Mouse (Mus musculus) left cerebral cortex, adult 9 months (tissue): Measurements from ENCODE around the gene 1700125H20Rik.

ENCODE experiments used
- DNase-seq, 2 experiments: peaks; one replicate each; pipeline ENCODE4 v3.0.0; 2022; ENCODE audit warnings: low spot score in 2 of 2

Gene 1700125H20Rik

DNA sequence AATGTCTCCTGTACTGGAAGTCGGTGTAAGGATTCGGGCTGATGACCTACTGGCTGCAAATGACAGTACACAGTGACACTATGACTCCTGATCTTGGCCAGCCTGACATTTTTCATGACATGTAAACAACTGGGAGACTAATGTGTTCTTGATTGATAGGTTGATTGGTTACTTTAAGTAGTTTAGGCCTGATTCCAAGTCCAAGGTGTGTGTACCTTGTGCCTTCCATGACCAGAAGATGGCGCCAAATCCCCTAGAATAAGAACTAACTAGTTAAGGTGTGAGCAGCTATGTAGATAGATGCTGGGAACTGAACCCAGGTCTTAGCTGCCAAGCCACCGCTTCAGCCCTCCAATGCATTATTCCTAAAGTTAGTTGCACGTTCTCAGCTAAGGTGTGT is 13.9 kb downstream of the 1700125H20Rik start:
- DNase-seq: peak in 1 of 2 experiments; percentile 23

DNA sequence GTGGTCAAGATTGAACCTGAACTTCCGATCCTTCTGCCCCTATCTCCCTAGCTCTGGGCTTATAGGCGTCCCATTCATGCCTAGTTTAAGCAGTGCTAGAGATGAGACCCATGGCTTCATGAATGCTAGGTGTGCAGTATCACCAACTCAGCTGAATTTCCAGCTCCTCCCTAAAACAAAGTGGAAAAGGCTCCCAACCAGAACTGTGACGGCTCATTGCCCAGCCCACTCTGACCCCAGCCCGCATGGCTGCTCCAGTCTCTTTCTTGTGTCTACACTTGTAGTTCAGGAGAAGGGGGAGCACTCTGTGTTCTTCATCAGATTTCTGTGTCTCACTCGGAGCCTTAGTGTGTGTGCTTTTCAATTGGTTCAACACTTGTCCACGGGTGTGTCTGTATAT is 14.6 kb downstream of the 1700125H20Rik start:
- no peak for DNase-seq

DNA sequence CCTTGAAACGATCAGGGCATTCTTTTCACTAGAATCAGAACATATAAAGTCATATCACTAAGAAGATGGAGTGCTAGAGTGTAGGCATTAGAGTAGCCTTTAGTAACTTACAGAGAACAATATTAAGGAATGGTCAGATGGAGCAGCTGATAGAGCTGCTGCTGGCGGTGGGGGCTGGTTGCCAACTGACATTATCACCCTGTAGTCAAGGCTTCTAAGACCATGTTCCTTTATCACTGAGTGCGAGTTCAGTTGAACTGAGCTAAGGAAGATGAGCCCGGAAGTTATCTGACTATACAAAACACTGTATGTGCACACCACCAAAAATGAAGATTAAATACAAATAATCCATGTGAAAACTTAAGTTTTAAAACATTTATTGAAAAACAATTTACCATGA is 18.9 kb downstream of the 1700125H20Rik start:
- DNase-seq: no peak

DNA sequence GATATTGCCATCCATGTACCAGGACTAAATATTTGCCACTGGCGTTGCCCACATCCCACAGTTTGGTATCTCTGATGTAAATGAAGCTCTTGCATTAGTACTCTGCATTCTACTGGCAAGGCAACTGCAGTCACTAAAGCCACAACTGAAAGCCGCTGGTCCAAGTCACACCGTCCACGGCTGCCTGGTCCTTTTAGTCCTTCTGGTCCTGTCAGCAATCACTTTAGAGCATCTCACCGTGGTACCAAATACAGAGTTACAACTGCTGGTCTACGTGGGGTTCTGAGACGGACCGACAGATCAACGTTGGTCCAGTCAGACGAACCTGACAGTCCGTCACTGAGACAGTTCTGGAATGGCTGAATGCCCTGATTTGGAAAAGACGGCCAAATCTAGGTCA is 20.5 kb downstream of the 1700125H20Rik start:
- DNase-seq: no peak

DNA sequence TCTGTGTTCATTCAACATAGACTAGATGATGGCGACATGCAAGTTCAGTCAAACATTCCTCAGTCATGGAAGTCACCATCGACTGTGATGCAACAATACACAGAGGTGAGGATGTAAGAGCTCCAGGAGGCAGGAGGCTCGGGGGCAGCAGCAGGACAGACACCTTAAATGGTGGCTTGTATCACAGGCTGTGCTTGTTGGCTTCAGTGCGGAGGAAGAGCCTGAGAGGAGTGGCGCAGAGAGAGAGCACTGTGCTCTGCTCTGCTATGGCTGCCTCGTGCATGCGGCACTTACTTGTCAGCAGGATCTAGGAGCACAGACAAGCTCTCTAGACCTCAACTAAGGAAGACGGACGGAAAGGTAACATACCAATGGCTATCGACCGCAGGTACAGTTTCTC is 24.0 kb downstream of the 1700125H20Rik start:
- DNase-seq: no peak

DNA sequence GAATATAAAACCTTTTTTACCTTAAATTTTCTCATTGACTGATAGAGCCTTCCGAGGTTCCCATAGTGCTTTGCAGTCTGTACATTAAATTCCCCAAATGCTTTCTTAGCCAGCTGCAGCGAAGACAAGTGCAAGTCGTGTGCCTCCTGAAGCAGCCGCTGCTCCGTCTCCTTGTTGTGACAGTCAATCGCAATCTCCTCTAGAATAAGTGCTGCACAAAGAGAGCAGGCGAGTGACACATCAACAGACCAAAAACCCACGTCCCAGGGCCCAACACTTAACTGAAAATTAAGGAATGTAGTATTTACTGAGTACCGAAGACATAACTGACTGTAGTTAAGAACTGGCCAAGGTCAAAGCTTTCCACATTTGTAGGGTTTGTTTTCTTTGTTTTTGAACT is 25.8 kb downstream of the 1700125H20Rik start:
- DNase-seq: no peak

DNA sequence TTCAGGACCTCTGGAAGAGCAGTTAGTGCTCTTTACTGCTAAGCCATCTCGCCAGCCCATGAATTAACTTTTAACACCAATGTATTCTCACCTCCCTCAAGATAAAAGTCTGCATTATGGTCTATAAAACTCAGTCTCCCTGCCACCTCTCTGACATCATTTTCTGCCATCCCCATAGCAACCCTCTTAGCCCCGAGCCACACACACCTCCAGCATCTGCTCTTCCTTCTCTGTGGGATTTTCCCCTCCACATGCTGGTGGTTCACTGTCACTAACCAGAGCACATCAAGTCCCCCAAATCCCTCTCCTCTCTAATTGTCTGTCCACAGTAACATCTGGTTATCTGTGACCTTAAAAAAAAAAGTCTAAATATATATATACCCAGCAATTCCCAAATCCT is 28.7 kb downstream of the 1700125H20Rik start:
- no peak for DNase-seq

DNA sequence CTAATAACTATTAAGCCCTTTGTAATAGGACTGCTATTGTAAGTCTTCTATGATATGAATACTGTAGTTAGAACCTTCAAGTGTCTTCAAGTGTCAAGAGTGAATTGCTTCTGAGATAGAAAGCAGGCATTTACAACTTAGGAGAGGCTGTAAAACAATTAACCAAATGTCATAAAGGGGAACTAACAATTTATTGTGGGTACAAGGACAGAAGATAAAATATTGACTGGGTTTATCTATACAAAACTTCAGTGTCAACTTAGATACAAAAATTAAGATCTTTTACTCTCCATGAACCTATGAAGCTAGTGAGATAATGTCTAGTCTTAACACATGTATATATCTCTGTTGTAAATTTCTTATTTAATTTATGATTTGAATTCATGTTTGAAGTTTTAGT is 36.0 kb downstream of the 1700125H20Rik start:
- no peak for DNase-seq

DNA sequence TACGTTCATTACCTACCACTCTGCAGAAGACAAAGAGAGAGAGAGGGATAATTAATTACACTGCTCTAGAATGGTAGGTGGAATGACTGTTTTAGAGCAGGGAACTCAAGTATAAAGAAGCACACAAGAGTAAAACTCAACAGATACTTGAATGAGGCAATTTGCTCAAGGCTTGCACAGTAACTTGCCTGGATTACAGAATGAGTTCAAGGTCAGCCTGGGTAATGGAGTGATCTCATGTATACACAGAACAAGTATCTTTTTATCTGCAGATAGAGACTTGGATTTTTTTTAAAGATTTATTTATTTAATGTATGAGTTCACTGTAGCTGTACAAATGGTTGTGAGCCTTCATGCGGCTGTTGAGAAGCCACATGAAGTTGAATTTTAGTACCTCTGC is 40.9 kb downstream of the 1700125H20Rik start:
- DNase-seq: no peak

DNA sequence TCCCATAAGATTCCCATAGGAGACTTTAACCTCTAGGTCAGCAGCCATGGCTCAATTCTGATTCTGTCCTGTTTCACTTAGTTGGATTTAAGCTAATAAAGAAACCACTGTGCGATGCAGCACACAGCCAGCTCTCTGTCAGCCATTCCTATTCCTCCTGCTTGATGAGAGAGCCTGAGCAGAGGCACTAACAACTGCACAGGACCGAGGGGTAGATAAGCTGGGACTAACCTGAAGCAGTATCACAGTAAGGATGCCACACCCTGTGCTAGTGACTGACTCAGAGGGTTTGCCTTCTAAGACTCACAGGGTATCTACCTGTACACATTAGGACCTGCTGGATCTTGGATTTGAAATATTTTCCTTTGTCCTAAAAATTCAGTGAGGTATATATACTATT is 43.0 kb downstream of the 1700125H20Rik start:
- no peak for DNase-seq

DNA sequence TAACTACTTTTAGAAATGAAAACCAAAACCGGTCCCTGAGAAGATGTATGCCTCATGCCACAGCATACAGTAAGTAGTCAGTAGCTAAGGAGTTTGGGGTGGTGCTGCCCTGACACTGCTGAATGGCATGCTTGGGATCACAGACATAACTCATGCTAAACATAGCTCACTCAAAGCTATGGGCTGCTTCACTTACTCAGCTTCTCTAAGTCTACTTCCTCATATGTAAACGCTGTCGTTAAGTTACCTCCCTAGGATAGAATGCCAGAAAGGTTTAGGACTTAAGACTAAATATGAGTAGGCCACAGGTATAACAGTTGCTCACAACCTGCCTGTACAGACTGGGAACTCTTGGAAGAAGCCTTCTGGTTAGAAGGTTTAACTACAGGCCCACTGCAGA is 44.5 kb downstream of the 1700125H20Rik start:
- DNase-seq: no peak

DNA sequence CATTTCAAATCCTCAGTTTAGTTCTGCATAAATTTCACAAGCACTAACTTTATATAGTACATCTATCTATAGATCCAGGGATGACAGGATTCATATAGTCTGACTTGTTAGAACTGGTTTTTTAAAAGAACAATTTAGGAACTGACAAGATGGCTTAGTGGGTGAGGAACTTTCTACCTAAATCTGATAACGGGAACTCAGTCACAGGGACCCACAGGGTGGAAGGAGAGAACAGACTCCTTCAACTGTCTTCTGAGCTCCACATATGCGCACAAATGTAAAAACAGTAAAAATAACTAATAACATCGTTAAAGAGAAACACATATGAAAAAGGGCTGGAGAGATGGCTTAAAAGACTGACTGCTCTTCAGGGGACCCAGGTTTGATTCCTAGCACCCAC is 48.8 kb downstream of the 1700125H20Rik start:
- DNase-seq: no peak

DNA sequence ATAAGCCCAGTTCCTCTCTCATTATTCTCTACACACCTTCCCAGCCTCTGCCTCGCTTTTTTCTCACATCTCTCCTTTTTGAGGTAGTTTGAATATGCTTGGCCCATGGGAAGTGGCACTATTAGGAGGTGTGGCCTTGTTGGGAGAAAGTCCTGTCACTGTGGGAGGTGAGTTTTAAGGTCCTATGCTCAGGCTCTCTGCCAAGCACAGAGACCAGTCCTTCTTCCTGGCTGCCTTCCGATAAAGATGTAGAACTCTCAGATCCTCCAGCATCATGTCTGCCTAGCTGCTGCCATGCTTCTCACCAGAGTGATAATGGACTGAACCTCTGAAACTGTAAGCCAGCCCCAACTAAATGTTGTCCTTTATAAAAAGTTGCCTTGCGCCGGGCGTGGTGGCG is 52.4 kb downstream of the 1700125H20Rik start:
- no peak for DNase-seq

DNA sequence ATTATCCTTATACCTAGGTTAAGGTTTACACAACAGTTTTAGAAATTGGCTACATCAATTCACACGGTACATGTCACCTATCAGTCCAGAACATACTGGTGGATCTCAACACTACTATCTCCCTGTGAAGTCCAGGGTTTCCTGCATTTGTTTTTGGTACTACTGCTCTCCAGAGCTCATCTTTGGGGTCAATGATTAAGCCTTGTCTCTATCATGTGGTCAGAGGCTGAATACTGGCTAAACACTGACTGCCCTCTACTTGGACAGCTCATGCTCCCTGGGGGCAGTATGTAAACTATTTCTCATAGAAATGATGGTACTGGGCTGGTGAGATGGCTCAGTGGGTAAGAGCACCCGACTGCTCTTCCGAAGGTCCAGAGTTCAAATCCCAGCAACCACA is 53.0 kb downstream of the 1700125H20Rik start:
- no peak for DNase-seq
